Mouse (Mus musculus): ENCODE measurements at regions not wholly inside any gene's neighbourhood (a gene's known extent, or its start where the extent isn't known, plus 50 kb on each side); places are given as distances from the start of the nearest gene placed in this dataset.
A peak's percentile ranks its signal among the peaks of the same experiment; 100 is the strongest.

DNA sequence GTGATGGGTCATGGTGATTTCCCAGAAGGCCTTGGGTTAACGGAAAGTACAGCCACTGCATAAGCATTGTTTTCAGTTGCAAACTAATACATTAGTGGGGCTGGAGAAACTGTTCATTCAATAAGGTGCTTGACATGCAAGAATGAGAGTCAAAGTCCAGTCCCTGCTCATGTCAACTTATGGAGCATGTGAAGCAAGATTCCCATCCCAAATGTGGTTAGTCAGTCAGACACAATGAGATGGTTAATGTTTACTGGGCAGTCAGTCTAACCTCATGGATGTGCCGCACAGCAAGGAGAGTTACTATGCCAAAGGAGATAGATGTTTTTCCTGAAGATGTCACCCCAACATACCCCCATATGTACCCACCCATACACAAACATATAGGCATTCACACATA is 993.8 kb upstream of the Jmjd1c start:
- no peak for DNase-seq (ENCODE audit: low read depth, low spot score)

DNA sequence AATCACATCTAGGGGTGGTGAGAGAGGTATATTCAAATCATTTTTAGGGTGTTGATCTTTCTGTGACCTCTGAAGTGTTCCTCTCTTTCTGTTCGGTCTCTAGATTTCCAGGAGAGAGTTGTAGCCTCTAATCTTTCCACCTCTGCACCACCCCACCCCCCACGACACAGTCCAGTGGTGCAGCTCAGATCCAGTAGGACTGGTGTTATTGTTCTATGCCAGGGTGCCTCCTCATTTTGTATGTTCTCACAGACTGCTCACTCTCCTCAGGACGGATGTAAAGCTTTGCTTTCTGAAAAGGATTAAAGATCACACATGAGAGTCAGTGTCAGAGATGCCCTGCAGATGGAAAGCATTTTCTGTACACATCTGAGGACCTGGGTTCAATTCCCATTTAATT is 964.6 kb upstream of the Jmjd1c start:
- DNase-seq (ENCODE audit: low read depth, low spot score): no peak

DNA sequence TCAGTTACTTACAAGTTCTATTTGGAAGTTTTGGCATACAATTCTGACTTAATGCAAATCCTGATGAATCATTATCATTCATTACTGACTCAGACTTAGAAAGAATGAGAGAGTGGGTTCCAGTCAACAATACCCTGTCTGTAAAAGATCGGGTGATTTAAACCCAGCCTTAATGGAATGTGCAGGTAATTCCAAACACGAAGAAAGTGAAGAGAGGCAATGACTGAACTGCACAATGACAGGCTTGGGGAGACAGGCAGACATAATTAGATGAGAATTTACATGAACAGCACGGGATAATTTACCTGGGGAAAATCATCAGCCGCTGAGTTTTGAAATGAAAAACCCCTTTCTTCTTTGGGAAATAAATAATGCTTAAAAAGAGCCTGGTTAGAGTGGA is 963.9 kb upstream of the Jmjd1c start:
- DNase-seq (ENCODE audit: low read depth, low spot score): no peak

DNA sequence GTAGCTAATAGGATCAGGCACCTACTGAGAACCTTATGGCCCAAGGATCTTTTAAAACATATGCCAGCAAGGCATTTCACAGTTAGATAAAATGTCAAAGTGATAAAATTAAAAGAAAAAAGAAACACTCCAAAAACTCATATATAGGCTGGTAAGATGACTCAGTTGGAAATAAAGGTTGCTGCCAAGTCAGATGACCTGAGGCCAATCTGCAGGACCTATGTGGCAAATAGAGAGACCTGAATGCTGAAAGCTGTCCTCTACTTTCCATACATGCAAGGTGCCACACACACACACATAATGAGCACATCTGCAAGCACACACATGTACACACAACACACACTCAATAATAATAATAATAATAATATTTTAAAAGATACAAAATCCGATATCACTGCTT is 953.5 kb upstream of the Jmjd1c start:
- no peak for DNase-seq (ENCODE audit: low read depth, low spot score)

DNA sequence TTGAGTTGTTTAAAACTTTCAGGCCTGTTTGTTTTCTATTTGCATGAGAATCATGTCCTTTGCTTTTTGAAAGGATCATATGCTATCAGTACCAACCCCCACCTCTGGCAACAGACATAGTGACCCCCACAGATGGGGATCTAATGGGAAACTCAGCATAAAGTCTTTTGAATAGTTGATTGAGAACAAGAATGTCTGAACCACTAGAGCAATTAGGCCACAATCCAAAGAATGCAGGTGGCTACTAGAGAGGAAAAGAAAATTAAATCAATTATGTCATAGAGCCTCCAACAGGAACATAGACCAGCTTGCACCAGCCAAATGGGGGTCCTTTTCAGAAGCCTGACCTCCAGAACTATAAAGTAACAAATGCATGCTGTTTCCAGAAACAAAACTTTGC is 953.0 kb upstream of the Jmjd1c start:
- DNase-seq (ENCODE audit: low read depth, low spot score): no peak

DNA sequence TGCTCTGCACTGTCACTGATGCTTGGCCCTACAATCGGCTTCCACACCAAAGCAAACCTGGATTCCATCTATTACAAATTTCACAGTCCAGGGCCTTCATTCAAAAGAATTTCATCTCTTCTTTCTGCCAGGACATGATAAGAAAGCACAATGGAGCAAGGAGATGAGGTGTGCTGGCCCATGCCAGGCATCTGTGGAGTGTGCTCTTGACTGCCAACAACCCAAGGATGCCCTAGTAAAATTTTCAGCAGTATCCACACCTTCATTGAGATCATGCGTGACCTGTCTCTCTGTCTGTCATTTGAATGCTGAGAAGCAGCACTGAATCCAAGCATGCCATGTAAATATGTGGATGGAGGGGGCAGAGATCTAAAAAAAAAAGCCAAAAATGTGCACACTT is 945.0 kb upstream of the Jmjd1c start:
- no peak for DNase-seq (ENCODE audit: low read depth, low spot score)

DNA sequence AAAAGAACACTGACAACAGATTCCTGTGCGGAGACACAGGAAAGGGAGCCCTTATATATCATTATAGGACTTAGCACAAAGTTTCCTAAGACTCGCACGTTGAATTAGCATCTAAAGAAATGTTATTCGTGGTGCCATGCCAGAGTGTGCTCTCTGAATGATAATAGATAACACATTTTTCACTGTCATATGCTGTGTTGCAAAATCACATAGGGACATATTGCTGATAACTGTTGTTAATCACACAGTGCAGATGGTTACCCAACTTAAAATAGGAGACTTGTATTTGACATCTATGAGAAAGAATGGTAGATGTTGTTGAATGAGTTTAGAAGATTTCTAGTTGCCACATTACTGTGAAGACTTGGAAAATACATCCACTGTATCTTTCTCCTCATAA is 943.1 kb upstream of the Jmjd1c start:
- DNase-seq (ENCODE audit: low read depth, low spot score): peak; percentile 31

DNA sequence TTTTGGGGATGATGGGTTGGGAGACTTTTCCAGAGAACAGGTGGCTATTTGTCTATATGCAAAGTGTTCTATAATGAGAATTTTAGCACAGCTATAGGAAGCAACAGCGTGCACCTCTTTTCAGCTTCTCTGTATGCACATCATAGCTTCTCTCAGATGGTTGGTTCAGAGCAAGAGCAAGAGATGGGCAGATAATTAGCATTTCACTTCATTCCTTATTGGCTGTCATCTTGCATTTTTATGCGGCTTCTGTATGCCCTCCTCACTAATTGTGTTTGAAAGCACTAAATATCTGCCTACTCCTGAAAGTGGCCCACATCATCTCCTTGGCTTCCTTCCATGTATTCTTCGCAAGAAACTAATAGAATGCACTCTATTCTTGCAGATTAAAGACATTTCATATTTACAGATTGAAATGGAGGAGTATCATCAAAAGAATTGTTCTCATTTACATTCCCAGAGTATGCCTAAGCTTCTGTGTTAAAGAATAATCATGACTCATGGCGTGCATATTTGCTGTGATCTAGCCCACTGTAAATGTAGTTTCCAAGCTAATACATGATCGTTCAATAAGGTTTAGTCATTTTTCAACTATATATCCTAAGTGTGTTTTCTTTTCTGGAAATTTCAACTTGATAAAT is 934.9 kb upstream of the Jmjd1c start:
- no peak for DNase-seq (ENCODE audit: low read depth, low spot score)

DNA sequence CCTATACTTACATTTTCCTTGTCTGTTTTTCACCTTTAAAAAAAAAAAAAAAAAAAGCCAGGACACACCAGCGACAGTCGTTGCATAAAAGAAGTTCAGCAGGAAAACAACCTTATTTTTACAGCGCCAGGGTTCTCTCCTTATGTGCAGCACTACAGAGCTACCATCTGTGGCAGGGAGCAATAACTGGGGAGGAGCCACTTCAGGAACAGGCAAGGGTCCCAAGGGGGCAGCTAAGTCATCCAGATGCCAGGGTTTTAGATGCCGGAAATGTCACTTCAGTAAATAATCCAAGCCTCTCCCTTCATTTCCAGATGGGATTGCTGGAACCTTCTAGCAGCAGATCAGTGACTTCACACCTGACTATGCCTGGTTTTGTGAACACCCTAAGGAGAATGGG is 923.1 kb upstream of the Jmjd1c start:
- DNase-seq (ENCODE audit: low read depth, low spot score): no peak

DNA sequence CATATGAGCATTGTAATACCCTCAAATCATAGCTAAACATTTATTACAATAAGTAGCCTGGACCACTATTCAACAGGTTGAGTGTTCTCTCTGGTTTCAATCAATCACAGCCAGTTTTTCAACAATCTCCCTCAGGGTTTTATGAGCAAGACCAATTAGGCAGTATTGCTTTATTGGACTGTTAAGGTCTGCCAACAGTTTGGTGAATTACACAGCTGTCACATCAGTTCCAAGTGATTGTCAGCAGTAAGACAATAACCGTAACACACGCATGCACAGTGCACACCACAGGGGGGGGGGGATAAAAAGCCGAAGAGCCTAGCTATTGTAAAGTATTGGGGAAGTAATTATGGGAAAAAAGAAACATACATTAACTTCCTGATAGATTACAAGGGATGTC is 918.6 kb upstream of the Jmjd1c start:
- no peak for DNase-seq (ENCODE audit: low read depth, low spot score)

DNA sequence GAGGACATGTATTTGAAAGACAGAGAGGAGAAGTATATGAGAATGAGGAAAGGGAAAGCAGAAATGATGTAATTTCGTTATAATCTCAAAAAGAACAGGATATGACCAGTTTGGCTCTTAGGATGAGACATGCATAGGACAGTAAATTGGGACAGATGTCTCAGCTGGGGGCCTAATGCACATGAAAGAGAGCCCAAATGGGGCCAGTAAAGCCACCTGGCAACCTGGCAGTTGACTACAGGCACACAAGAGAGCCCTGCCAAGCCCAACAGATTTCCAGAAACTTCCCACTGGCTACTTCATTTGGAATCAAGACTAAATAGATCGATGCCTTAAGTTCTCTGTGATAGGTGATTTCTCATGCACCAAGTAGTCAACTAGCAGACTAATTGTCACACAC is 914.7 kb upstream of the Jmjd1c start:
- no peak for DNase-seq (ENCODE audit: low read depth, low spot score)

DNA sequence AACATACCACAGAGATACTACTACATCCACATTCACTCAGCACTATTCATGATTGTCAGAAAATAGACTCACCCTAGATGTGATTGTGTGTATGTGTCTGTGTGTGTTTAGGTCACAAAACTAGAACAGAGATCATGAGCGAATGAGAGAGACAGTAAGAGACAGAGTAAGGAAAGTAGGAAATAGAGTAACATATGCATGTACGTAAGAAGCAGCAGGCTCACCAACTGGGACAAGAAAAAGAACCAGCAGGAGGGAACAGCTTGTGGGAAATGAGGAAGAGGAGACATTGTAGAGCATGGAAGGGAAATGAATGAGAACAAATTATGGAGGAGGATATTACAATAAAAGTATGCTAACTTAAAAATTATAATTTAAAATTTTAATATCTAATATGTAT is 912.9 kb upstream of the Jmjd1c start:
- DNase-seq (ENCODE audit: low read depth, low spot score): no peak

DNA sequence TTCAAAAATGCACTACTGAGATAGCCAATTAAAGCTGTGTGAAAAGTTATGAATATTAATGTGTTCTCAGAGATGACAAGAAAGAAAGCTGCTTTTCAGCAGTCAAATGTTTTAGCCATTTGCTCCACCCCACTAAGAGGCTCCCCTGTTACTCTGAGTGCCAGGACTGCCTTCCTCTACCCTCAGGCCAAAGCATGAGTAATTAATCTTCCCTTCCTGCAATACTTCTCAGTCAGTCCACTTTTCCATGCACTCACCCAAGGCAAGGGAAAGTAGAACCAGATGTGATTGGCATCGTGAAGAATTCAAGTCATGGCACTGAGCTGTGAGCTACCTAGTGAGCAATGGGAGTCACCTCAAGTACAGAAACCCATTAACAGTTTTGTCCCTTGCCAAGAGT is 908.9 kb upstream of the Jmjd1c start:
- DNase-seq (ENCODE audit: low read depth, low spot score): no peak

DNA sequence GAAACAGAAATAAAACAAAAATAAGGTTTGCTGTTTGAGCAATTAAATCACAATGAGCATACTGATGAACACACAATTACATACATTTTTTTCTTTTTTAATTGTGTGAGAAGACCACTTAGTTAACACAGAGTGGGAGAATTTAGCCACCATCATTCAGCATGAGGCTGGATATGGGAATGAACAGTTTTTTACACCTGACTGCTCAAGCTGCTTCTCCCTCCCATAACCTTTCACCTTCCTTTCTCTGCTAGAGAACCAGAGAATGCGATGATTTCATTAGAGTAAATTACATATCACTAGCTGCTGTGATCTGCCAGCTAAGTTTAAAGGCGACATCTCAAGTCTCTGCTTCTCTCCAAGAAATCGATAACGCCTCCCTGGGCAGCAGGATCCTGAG is 894.8 kb upstream of the Jmjd1c start:
- DNase-seq (ENCODE audit: low read depth, low spot score): no peak

DNA sequence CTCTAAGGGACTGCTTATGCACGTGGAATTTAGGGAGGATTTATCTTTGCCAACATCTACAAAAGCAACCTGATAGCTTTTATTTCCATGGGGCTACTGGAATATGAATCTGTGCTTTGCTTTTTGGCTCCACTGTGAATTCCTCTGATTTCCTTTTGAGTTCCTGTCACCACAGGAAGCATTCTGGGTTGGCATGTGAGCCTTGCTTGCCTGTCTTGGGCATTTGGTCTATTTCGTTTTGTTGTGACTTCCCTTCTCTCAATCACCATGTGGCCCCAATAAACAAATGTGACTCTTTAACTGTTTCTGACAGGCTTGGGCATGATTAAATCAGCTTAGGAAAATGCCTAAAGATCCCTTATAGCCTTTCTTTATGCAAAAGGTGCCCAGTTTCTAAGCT is 867.8 kb upstream of the Jmjd1c start:
- no peak for DNase-seq (ENCODE audit: low read depth, low spot score)

DNA sequence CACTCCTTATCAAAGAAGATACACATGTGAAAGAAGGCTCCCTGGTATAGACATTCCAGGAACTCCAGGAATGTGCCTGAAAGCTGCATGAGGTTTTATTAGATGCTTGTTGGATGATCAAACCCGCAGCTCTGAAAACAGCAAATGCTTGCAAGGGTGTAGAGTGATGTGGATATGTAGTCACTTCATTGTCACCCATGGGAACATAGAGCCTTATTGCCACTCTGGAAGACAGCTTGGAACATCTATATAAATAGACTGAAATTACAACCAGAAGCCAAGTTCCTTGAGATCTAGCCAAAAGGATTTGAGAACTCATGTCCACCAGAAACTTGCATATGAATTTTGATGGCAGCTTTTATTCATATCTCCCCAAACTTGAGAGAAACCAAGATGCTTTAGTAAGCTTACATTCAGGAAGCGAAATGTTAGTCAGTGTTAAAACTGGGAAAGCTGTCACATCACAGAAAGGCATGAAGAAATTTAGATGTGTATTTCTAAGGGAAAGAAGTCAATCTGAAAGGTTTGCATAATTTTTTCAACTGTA is 861.5 kb upstream of the Jmjd1c start:
- peak; percentile 58 for DNase-seq (ENCODE audit: low read depth, low spot score)

DNA sequence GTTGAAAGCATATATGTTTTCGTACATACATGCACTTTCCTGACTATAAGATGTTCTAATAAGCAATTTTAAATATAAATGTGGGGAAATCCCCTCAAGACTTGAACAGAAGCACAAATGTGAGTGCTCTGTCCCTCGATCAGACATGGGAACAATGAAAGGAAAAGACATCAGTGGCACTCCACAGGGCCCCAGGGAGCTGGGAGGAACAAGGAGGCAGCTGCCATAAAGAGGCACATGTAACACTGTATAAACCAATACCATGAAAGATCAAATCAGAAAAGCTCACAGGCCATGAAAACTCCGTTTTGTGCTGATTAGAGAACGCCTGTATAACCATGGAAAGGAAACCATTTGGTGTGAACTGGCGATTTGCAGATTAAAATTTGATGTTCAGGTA is 839.5 kb upstream of the Jmjd1c start:
- no peak for DNase-seq (ENCODE audit: low read depth, low spot score)

DNA sequence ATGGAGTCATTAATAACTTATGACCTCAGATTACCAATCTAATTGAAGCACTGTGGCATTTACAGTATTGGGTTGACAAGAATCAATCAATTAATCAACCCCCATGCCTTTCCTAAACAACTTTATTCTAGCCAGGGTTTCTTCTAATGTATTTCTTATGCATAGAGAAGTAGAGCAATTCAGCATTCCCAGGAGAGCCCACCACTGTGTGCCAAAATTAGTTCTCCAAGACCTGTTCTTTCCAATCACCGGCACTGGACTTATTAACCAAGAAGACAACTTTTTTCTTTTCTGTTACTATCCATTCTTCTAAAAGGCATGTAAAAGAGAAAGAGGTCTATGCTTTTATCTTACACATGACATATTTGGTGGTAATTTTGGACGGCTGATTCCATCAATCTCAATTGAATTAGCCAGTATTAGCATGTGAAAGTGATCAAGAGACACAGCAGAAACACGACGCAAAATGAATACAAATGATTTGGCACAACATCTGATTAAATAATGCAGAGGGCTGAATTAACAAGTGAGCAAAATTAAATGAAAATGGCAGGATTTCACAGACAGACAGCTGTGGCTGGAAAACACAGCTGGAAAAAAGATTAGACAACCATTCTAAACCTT is 825.2 kb upstream of the Jmjd1c start:
- no peak for DNase-seq (ENCODE audit: low read depth, low spot score)

DNA sequence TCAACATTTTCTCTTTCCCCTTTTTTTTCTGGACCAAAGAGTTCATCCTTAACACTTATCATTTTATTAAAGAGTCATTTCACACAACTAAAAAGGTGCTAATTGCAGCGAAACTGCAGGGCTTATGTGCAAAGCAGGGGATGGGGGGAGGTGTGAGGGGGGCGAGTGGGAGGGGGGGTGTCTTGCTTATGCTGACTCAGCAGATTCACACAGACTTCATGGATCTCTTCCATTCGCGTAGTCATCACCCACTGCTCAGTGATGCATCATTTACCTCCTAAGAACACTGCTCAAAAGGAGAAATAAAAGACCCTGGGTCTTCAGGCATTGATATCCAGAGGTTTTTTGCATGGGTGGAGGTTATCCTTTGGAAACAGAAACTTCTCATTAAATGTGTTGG is 800.3 kb upstream of the Jmjd1c start:
- DNase-seq (ENCODE audit: low read depth, low spot score): no peak

DNA sequence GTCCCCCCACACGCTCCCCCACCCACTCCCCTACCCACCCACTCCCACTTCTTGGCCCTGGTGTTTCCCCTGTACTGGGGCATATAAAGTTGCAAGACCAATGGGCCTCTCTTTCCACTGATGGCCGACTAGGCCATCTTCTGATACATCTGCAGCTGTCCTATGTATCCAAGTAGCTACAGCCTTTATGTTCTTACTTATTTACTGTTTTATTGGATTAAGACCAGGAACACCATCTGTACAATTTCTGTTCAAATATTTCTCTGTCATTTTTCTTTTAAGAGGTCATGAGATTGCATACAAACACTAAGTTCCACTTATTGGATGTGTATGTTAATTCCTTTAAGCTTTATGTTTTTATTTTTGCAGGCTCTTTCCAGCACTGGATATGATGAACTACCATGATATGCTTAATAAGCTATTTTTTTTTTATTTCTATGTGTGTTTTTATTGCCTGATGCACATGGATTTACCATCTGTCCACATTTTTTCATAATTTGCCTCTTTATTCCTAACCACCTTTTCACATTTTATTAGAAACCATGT is 792.6 kb upstream of the Jmjd1c start:
- DNase-seq (ENCODE audit: low read depth, low spot score): no peak

DNA sequence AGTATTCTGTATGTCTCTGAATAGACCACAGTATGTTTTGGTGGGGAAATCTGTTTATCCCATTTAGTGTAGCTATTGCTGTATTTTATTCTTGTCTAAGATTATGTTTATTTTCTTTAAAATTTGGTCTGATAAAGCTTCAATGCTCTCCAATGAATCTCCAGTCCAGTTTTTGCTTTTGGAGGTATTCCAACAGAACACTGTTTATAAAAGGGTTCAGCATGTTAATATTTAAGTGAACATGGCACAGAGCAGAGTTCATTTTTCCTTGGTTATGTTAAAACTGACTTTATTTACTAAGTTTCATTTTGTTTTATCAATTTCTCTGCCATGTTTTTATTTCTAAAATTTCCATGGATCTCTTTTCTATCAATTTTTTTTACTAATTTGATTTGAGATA is 791.0 kb upstream of the Jmjd1c start:
- DNase-seq (ENCODE audit: low read depth, low spot score): no peak

DNA sequence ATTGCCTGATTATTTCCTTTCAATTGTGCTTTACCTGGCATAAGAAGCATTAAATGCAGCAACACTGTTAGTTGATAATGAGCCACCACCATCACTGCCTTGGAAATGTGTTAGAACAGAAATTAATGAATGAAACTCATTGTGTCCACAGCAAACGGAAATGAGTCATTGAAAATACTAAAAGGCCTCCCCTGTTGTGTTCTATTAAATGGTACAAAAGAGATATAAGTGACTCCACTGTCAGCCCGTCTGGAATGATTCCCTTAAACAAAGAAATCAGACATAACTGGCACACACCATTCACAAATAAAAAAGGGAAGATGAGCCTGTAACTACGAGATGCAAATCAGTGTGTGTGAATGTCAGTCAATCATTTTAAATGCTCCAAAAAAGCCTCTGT is 764.8 kb upstream of the Jmjd1c start:
- DNase-seq (ENCODE audit: low read depth, low spot score): no peak

DNA sequence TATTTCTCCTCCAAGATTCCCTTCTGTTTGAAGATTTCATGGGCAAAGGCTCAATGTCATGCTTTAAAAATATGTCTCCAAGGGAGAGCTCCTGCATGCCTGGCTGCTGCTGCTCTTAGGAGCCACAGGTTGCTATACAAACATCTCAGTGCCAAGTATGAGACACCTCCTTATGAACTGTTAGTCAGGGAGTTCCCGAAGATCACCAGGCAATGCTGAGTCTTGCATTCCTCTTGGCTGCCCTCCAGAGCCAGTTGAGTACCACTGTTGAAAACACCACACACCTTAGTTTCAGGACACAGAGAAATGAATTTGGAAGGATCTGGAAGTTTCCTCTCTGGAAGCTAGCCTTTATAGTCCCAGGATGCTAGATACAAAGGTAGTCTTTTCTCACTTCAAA is 757.9 kb upstream of the Jmjd1c start:
- no peak for DNase-seq (ENCODE audit: low read depth, low spot score)
